Mouse (Mus musculus) forebrain, postnatal 0 days (tissue): ENCODE data around the gene Gm10413. TPM values are rescaled to one million over a fixed set of nuclear protein-coding genes. Genes with fewer than 3 reads are reported as not detected.
"Not testable (repeated sequence)": the region's sequence is repeated elsewhere in the genome, so short reads cannot be mapped to it uniquely, and the experiment has no call there.

Experiments
- ATAC-seq: fragments of 200-750 bp; cut with Nextera tagmentation; 2 replicates; pipeline ENCODE4 v1.8.0; 2017; ENCODE audit warnings: mild to moderate bottlenecking, moderate library complexity
- DNase-seq: peaks from one replicate; pipeline ENCODE4 v3.0.0-alpha.2; 2015
- H3K27ac ChIP-seq: fragments of 300-500 bp; sonication (generic); 2 replicates; pipeline ENCODE4 v1.5.1; 2014; ENCODE audit warnings: low read depth, mild to moderate bottlenecking, antibody characterized with exemption, low read length, moderate library complexity, mixed read lengths
- H3K27me3 ChIP-seq: fragments of 300-500 bp; sonication (generic); 2 replicates; pipeline ENCODE4 v1.6.1; 2014; ENCODE audit warnings: mild to moderate bottlenecking, low read length, mixed read lengths; ENCODE audit not compliant: insufficient read depth
- H3K36me3 ChIP-seq: fragments of 300-500 bp; sonication (generic); 2 replicates; pipeline ENCODE4 v1.6.1; 2014; ENCODE audit warnings: mild to moderate bottlenecking, moderate library complexity; ENCODE audit not compliant: insufficient read depth
- H3K4me1 ChIP-seq: fragments of 300-500 bp; sonication (generic); 2 replicates; pipeline ENCODE4 v1.6.1; 2014; ENCODE audit warnings: antibody characterized with exemption; ENCODE audit not compliant: insufficient read depth
- H3K4me2 ChIP-seq: fragments of 300-500 bp; sonication (generic); 2 replicates; pipeline ENCODE4 v1.6.1; 2014; ENCODE audit warnings: low read depth, mild to moderate bottlenecking, moderate library complexity
- H3K4me3 ChIP-seq: fragments of 300-500 bp; sonication (generic); 2 replicates; pipeline ENCODE4 v1.5.1; 2014; ENCODE audit warnings: low read depth, low read length, mixed read lengths
- H3K9ac ChIP-seq: fragments of 300-500 bp; sonication (generic); 2 replicates; pipeline ENCODE4 v1.6.1; 2014; ENCODE audit warnings: mild to moderate bottlenecking
- H3K9me3 ChIP-seq: fragments of 300-500 bp; sonication (generic); 2 replicates; pipeline ENCODE4 v1.6.1; 2016; ENCODE audit warnings: low read length
- WGBS: fragments of 180-500 bp; shearing (Covaris S2); extraction: QIAGEN DNeasy Blood & Tissue Kit; methylation state at CpG from one replicate; pipeline ENCODE4 v1.1.7; 2014; 5-methylcytosine and 5-hydroxymethylcytosine counted together
- polyA plus RNA-seq: library from polyadenylated mRNA; unstranded; fragments of >200 nt; fragmentation: Nextera tagmentation; extraction: Ambion mirVana; gene quantifications from 2 replicates; pipeline ENCODE4 v1.2.1, GENCODE M21; 2015
- total RNA-seq: library from RNA; depleted of rRNA; stranded (reverse); fragments of >200 nt; gene quantifications from 2 replicates; pipeline ENCODE4 v1.2.3, GENCODE M21; 2014; rRNA removed

Gene Gm10413
- not detected in 2 replicates for total RNA-seq
- polyA plus RNA-seq, result not detected in 2 replicates

- H3K9ac ChIP-seq, H3K4me1 ChIP-seq, H3K4me2 ChIP-seq, DNase-seq, H3K27me3 ChIP-seq, ATAC-seq, H3K36me3 ChIP-seq, H3K9me3 ChIP-seq, H3K27ac ChIP-seq, H3K4me3 ChIP-seq: not testable (repeated sequence)
- WGBS, result no CpG with 5 or more reads among the region's 2 CpGs
Measured at GRCm38 (mm10) chr14:3394793-3395192, at the start of gene Gm10413. Gm10413 (plus strand) TSS chr14:3395093.

- not testable (repeated sequence) for H3K27ac ChIP-seq, DNase-seq, H3K9me3 ChIP-seq, H3K36me3 ChIP-seq, H3K4me3 ChIP-seq, H3K9ac ChIP-seq, H3K27me3 ChIP-seq, H3K4me2 ChIP-seq, H3K4me1 ChIP-seq, ATAC-seq
- no CpG with 5 or more reads among the region's 32 CpGs for WGBS
Measured at GRCm38 (mm10) chr14:3412314-3412713, 17.4 kb downstream of the Gm10413 start, which contains the start of gene Gm10409. Gm10409 (plus strand) TSS chr14:3412614.

GRCm38 (mm10) chr14:3427803-3428202 is 32.9 kb downstream of the Gm10413 start, which contains the start of gene Gm3005:
Gm3005 (plus strand) TSS chr14:3428103.
- not testable (repeated sequence) for H3K4me3 ChIP-seq, H3K4me1 ChIP-seq, H3K27me3 ChIP-seq, H3K4me2 ChIP-seq, H3K27ac ChIP-seq, H3K36me3 ChIP-seq, ATAC-seq, DNase-seq, H3K9ac ChIP-seq, H3K9me3 ChIP-seq
- no CpG with 5 or more reads among the region's 2 CpGs for WGBS

- DNase-seq, H3K9me3 ChIP-seq, H3K36me3 ChIP-seq, H3K4me2 ChIP-seq, ATAC-seq, H3K4me1 ChIP-seq, H3K9ac ChIP-seq, H3K27ac ChIP-seq, H3K4me3 ChIP-seq, H3K27me3 ChIP-seq: not testable (repeated sequence)
- WGBS, result no CpG with 5 or more reads among the region's 3 CpGs
Measured at GRCm38 (mm10) chr14:3449079-3449478, 54.2 kb downstream of the Gm10413 start, which contains the start of gene Gm10408. Gm10408 (plus strand) TSS chr14:3449379.

Other genes with a start within 250 kb of the Gm10413 start
- 0.14 TPM in 1 of 2 replicates, not detected in the other for gene Gm5795, start 206.8 kb upstream of the Gm10413 start, total RNA-seq
- gene Gm5795, start 206.8 kb upstream of the Gm10413 start, polyA plus RNA-seq, result 0.15 TPM in 1 of 2 replicates, not detected in the other
- gene D830030K20Rik, start 186.6 kb upstream of the Gm10413 start, total RNA-seq, result 13.0 and 22.5 TPM in 2 replicates
- gene D830030K20Rik, start 186.6 kb upstream of the Gm10413 start, polyA plus RNA-seq, result 23.3 and 27.9 TPM in 2 replicates
- 0.24 and 0.54 TPM in 2 replicates for gene Gm2956, start 62.5 kb upstream of the Gm10413 start, total RNA-seq
- gene Gm2956, start 62.5 kb upstream of the Gm10413 start, polyA plus RNA-seq, result 0.43 TPM in 1 of 2 replicates, not detected in the other
- 9.5 and 9.6 TPM in 2 replicates for gene Gm10409, start 17.5 kb downstream of the Gm10413 start, total RNA-seq
- gene Gm10409, start 17.5 kb downstream of the Gm10413 start, polyA plus RNA-seq, result 22.7 and 23.8 TPM in 2 replicates
- gene Gm3005, start 33.0 kb downstream of the Gm10413 start, total RNA-seq, result 7.5 and 11.7 TPM in 2 replicates
- 12.8 and 13.6 TPM in 2 replicates for gene Gm3005, start 33.0 kb downstream of the Gm10413 start, polyA plus RNA-seq
- gene Gm10408, start 54.3 kb downstream of the Gm10413 start, total RNA-seq, result 0.52 TPM in 1 of 2 replicates, not detected in the other
- gene Gm10408, start 54.3 kb downstream of the Gm10413 start, polyA plus RNA-seq, result not detected in 2 replicates
- not detected in 2 replicates for gene Gm3012, start 239.4 kb downstream of the Gm10413 start, total RNA-seq
- not detected in 2 replicates for gene Gm3012, start 239.4 kb downstream of the Gm10413 start, polyA plus RNA-seq